Mouse (Mus musculus) natural killer cell, adult 2 months (primary cell): ENCODE results near the gene Sh3bp5l.
"Not testable (repeated sequence)": the region's sequence is repeated elsewhere in the genome, so short reads cannot be mapped to it uniquely, and the experiment has no call there.

Source experiments
- DNase-seq, 2 experiments: peaks; one replicate each; pipeline ENCODE4 v3.0.0; 2022; ENCODE audit warnings: low spot score in 2 of 2

Sh3bp5l gene

GRCm38 (mm10) chr11:58330276-58331148 lies at the start of gene Sh3bp5l, which contains the start of gene Zfp672:
TSS of gene Sh3bp5l (plus strand) at chr11:58330724.
TSS of gene Zfp672 (minus strand) at chr11:58330339.
- DNase-seq = peak; percentile 90 to 92

- DNase-seq = no peak
Observed at GRCm38 (mm10) chr11:58281970-58282496, 48.5 kb upstream of the Sh3bp5l start.

GRCm38 (mm10) chr11:58282518-58282917 lies 48.0 kb upstream of the Sh3bp5l start:
- no peak for DNase-seq

DNA sequence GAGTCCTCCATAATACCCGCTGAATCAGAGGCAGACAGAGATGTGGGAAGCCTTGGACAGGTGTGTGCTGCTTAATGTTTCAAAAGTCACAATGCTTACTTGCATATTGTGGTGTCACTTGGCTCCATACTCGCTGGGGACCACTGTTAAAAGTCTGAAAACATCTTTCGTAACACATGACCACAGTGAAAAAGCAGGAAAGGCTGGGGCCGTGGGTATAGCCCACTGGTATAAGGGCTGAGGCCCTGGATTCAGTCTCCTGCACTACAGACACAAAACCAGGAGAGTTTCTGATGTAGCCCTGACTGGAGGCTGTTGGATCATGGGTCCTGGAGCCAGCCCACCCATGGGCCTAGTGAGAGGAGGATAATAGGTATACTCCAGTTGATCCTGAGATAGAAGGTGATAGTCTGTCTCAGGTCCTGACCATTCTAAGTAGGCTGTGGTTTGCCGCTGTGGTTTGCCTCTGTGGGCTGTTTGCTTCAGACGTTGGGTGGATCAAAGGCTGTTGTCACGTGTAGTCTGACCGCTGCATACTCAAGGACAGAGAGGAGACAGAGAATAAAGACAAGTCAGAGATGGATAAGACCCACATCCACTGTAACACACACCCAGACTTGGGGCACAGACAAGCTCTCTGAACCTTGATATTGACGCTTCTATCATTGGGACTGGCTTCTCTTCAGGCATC lies 40.4 kb upstream of the Sh3bp5l start:
- DNase-seq = peak; percentile 76 to 88

- DNase-seq = no peak
Observed at GRCm38 (mm10) chr11:58290812-58291211, 39.7 kb upstream of the Sh3bp5l start.

DNA sequence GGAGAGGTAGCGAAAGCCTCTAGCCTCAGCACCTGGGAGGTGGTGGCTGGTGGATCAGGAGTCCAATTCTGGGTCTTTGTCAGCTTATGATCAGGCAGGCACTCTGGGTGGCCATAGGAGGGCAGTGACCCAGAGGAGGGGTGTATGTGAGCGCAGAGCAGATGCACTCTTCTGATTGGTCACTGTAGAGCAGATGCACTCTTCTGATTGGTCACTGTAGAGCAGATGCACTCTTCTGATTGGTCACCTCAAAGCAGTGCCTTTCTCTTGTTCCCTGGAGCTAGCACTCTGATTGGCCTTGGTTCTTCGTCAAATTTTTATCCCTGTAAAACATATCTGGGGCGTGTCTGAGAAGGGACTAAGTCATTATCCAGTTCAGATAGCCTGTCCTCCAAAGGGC lies 37.7 kb upstream of the Sh3bp5l start:
- no peak for DNase-seq

DNA sequence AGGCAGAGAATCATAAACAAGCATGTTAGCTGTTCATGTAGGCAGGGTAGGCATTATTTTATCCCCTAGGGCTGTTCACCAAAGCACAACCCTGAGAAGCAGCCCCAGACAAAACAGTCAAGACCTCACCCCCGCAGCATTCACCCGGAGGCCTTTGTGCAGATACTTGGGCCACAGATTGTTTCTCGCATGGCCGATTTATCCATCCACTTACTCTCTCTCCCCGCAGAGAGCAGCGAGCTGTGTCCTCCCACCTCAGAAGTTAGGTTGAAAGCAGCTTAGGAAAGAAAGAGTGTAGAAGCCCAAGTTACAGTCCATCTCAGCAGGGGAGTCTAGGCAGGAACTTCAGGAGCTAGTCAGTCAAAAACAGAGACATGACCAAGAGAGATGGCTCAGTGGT lies 33.1 kb upstream of the Sh3bp5l start:
- DNase-seq = no peak

- DNase-seq = peak; percentile 65
Observed at GRCm38 (mm10) chr11:58301057-58301456, 29.5 kb upstream of the Sh3bp5l start.

GRCm38 (mm10) chr11:58301837-58302754 lies 28.4 kb upstream of the Sh3bp5l start:
- DNase-seq = peak; percentile 96 to 97

DNA sequence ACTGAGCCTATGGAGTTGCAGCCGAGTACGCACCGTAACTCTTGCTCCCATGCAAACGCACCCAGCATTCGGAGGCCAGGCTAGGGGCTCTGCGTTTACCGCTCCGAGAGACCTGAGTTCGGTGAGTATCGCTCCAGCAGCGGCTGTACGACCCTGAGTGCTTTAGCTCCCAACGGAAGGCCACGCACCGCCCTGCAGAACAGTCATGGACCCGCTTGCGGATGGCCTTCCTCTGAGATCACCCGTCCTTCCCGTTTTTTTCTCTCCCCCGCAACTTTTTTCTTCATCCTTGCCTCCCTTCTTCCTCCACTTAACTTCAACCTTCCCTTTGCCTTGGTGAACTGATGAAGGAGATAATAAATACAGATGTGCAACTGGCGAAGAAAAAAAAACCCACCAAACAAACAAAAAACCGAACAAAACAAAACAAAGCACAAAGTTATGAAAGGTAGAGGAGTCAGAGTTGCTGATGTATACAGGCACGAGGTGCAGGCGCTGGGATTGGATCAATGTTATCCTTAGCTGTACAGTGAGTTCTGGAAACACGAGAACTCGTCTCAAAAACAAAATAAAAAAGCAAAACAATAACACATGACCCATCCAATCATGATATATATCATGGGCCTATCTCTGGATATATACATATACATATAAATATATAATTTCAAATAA lies 27.6 kb upstream of the Sh3bp5l start:
- DNase-seq = no peak

GRCm38 (mm10) chr11:58303594-58303993 lies 26.9 kb upstream of the Sh3bp5l start:
- no peak for DNase-seq

GRCm38 (mm10) chr11:58305299-58305698 lies 25.2 kb upstream of the Sh3bp5l start:
- not testable (repeated sequence) for DNase-seq

DNA sequence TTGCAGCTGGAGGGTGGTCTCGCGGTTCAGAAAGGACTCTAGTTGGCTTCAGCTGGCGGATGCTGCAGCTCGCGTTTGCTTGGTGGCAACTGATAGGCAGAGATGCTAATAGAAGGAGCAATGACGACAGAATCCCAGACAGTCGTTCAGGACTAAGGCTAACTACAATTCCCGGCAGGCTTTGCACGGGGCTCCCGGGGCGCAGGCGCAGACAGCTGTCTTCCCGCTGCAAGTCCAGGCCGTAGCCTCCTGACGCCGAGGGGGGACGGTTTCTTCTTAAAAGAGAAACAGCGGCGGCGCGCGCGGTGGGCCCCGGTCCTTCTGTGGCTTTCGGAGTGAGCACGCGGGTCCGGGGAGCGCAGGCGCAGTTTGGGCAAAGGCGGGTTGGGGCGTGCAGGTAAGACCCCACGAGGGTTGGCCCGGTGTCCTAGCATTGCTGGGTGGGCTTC lies 23.6 kb upstream of the Sh3bp5l start, which contains the start of gene Zfp692:
TSS of gene Zfp692 (plus strand) at position 210 of the 449 bp plus-strand sequence.
- peak; percentile 70 to 84 for DNase-seq

- peak in 1 of 2 experiments; percentile 39 for DNase-seq
Observed at GRCm38 (mm10) chr11:58307411-58308080, 23.0 kb upstream of the Sh3bp5l start.

DNA sequence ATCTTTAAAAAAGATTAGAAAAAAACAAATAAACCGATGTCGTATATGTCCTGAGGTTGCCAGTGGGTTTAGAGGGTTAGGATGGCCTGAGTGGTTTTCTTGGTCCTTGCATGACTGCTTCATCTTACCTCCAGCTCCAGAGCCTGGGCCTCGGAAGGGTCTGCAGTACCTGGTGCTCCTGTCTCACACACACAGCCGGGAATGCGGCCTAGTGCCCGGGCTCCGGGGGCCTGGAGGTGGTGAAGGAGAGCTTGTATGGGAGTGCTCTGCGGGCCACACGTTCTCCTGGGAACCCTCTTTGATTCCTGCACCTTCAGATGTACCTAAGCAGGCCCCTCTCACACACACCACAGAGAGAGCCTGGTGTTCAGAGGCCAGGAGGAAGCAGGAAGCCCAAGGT lies 21.9 kb upstream of the Sh3bp5l start:
- no peak for DNase-seq

DNA sequence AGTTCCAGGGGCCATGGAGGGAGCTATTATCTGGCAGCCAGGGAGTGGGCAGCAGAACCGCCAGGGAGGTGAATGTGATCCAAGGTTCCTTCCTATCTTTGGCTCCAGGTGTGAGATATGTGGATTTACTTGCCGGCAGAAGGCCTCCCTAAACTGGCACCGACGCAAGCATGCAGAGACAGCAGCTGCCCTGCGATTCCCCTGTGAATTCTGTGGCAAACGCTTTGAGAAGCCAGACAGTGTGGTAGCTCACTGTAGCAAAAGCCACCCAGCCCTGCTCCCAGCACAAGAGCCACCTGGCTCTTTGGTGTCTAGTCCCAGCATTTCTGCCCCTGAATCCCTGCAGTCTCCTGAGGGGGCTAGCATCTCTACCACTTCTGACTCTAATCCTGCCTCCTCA lies 16.5 kb upstream of the Sh3bp5l start:
- no peak for DNase-seq

DNA sequence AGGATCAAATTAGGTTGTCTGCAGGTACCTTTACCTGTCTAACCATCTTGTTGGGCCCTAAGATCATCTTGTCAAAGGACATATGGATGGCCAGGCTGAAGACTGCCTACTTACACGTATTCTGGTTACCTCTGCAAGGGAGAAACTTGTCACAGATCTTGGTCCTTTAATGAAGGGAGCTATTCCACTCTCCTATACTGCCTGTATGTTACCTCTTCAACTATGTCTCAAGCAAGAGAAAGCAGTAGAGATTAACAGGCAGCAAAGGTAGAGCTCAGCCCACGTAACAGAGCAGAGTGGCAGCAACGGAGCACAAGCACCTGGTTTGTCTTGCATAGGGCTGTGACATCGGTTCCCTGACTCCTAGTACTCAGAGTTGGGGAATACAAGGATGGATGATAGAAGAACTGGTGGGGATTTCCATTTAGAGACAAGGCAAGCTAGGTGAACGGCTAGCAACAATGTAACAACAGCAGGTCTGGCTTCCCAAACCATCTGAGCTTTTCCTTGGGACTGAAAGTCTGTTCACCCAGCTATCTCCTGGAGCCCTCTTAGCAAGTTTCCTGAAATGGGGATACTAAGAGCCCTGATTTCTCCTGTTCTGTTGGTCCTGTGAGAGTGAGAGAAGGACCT lies 14.9 kb upstream of the Sh3bp5l start:
- no peak for DNase-seq

DNA sequence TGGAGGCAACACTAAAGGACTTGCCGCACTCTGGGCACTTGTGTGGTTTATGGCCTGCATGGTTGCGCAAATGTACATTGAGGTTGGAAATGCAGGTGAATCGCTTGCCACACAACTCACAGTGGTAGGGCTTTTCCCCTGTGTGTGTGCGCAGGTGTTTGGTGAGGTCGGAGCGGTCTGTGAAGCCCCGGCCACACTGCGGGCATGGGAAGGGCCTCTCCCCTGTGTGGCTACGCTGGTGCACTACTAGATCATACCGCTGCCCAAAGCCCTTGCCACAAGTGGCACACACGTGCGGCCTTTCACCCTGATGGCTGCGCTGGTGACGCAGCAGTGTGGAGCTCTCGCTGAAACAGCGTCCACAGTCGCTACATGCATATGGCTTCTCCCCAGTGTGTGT lies 14.2 kb upstream of the Sh3bp5l start:
- DNase-seq = no peak

DNA sequence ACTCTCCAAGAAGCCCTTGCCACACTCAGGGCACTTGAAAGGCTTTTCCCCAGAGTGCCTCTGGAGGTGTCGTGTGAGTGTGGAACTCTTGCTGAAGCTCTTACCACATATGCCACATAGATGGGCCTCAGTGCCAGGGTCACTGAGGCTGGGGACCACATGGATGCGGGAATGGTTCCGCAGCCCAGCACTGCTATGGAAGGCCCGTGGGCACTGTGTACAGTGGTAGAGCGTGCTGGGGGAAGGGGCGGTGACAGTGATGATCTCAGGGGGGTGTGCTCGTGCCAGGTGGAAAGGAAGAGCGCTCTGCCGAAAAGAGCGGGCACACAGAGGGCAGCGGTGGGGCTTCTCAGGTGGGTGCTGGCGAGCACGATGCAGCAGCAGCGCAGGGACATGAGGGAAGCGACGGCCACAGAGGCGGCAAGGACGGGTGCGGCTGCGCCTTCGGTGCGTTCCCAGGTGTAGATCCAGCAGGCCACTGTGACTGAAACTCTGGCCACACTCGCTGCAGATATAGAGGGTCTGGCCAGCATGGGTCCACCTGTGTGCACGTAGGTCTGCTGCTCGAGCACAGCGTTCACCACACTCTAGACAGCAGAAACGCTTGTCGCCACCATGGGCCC lies 13.6 kb upstream of the Sh3bp5l start:
- no peak for DNase-seq
